Mouse (Mus musculus) heart, embryonic 14.5 days (tissue): ENCODE results near the gene Repin1. TPM values are rescaled to one million over a fixed set of nuclear protein-coding genes. Genes with fewer than 3 reads are reported as not detected.

Source experiments
- ATAC-seq: fragments of 200-750 bp; cut with Nextera tagmentation; 2 replicates; pipeline ENCODE4 v1.8.0; 2017; ENCODE audit warnings: low read depth, moderate TSS enrichment; ENCODE audit not compliant: insufficient number of reproducible peaks, insufficient read depth, low FRiP score
- H3K27ac ChIP-seq, 2 experiments: fragments of 200-500 bp in 1 of 2; fragments of 300-500 bp in 1 of 2; sonication (generic) in 1 of 2; replicated peaks in 1 of 2; 2 replicates each; pipeline ENCODE4 v1.5.1; 2012 to 2014; ENCODE audit warnings: low read depth in 2 of 2, low read length in 2 of 2, control low read depth in 1 of 2, mild to moderate bottlenecking in 1 of 2, mixed read lengths in 1 of 2; ENCODE audit not compliant: control insufficient read depth in 1 of 2, insufficient read depth in 1 of 2
- H3K27me3 ChIP-seq: fragments of 300-500 bp; sonication (generic); 2 replicates; pipeline ENCODE4 v1.6.1; 2014; ENCODE audit warnings: mild to moderate bottlenecking, low read length, control low read depth; ENCODE audit not compliant: control insufficient read depth, insufficient read depth
- H3K36me3 ChIP-seq: fragments of 300-500 bp; sonication (generic); 2 replicates; pipeline ENCODE4 v1.6.1; 2014; ENCODE audit warnings: mild to moderate bottlenecking, control low read depth, low read length, mixed read lengths; ENCODE audit not compliant: control insufficient read depth, insufficient read depth
- H3K4me1 ChIP-seq, 2 experiments: fragments of 200-500 bp in 1 of 2; fragments of 300-500 bp in 1 of 2; sonication (generic) in 1 of 2; 2 replicates each; pipeline ENCODE4 v1.6.1; 2012 to 2014; ENCODE audit warnings: low read length in 2 of 2, control low read depth in 1 of 2, mixed read lengths in 1 of 2; ENCODE audit not compliant: control insufficient read depth in 2 of 2, insufficient read depth in 2 of 2
- H3K4me2 ChIP-seq: fragments of 300-500 bp; sonication (generic); 2 replicates; pipeline ENCODE4 v1.6.1; 2014; ENCODE audit warnings: mild to moderate bottlenecking, low read length
- H3K4me3 ChIP-seq, 2 experiments: fragments of 200-500 bp in 1 of 2; fragments of 300-500 bp in 1 of 2; sonication (generic) in 1 of 2; 2 replicates each; pipeline ENCODE4 v1.5.1; 2012 to 2014; ENCODE audit warnings: low read length in 2 of 2, mild to moderate bottlenecking in 2 of 2, control low read depth in 1 of 2, low read depth in 1 of 2, moderate library complexity in 1 of 2; ENCODE audit not compliant: control insufficient read depth in 1 of 2, insufficient read depth in 1 of 2
- H3K9ac ChIP-seq: fragments of 300-500 bp; sonication (generic); 2 replicates; pipeline ENCODE4 v1.6.1; 2014; ENCODE audit warnings: mild to moderate bottlenecking, low read length
- H3K9me3 ChIP-seq: fragments of 300-500 bp; sonication (generic); 2 replicates; pipeline ENCODE4 v1.6.1; 2016; ENCODE audit warnings: low read length, control low read depth; ENCODE audit not compliant: control insufficient read depth
- WGBS: fragments of 180-500 bp; shearing (Covaris S2); extraction: QIAGEN DNeasy Blood & Tissue Kit; methylation state at CpG from one replicate; pipeline ENCODE4 v1.1.7; 2014; 5-methylcytosine and 5-hydroxymethylcytosine counted together
- polyA plus RNA-seq: library from polyadenylated mRNA; unstranded; fragments of >200 nt; fragmentation: Nextera tagmentation; extraction: Ambion mirVana; gene quantifications from 2 replicates; pipeline ENCODE4 v1.2.1, GENCODE M21; 2014

Repin1 gene
- polyA plus RNA-seq, 1 experiment from 2014 or later: 25.4 TPM

DNA sequence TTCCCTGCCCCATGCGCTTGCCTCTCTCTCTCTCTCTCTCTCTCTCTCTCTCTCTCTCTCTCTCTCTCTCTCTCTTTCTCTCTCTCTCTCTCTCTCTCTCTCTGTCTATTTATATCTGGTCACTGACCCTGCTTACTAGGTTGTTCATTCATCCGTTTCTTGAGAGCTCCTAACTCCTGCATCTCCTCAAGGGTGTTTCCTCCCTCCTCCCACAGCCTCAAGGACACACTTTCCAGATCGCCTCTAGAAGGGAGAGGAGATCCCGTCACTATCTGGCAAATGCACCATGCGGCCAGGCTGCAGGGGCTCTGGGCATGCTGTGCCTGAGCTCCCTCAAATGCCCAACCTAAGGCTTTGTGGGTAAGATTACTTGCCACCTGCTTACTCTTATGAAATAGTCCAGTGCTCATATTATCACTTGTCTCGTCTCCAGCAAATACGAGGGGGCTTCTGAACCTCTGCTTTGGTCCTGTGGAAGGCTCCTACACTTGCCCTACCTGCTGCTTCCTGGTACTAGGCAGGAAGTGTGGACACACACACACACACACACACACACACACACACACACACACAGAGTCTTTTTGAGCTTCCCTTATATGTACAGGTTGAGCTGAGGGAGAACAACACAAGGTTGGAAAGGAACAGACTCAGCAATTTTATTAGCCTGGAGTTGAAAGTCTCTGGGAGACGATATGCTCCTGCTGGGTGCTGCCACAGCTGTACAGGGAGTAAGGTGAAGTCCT lies 24.4 kb upstream of the Repin1 start:
- Histone ChIP-seq H3K4me2 (peak overlapping the region; percentile 52), H3K9me3 (no peaks in the 10 kb centered on the region)

DNA sequence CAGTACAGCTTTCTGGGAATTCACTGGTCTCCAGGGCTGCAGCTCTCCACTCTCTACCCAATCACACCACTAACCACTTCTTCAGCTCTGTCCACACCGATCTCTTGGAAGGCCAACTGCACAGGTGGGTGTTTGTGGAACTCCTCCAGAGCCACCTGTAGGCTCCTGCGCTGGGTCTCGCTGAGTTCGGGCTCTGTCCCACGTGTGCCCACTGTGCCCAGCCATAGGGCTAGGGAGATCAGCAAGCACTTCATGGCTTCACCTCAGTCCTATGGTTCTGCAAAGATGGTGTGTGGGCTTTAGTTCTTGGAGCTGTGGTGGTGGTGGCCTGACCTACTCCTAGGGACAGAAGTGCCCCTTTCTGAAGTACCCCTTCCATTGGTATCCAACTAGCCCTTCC lies 21.7 kb upstream of the Repin1 start:
- Histone ChIP-seq H3K27me3 (no peaks in the 10 kb centered on the region), H3K4me2 (peak overlapping the region; percentile 12; the same call in 1 of the 2 replicates), H3K36me3 (no peaks in the 10 kb centered on the region), H3K4me1 (peaks cover 36 to 41% of the 10 kb centered on the region in 2 experiments), H3K4me3 (peak overlapping the region in 1 of 2 experiments; percentile 11; a peak in 1 of 4 replicates), H3K9ac (no peak overlapping the region), H3K9me3 (no peaks in the 10 kb centered on the region), H3K27ac (peak overlapping the region; percentile 54 to 70; a peak in 3 of 4 replicates)
- WGBS: 84% methylated on average over 5 of the region's 5 CpGs
- no peak for ATAC-seq

More for the DNA sequence above, 24.4 kb upstream of the Repin1 start:
- no peak for ATAC-seq
- H3K27me3 ChIP-seq: no peaks in the 10 kb centered on the region
- peak overlapping the region; percentile 58 to 81 for H3K27ac ChIP-seq
- peak overlapping the region; percentile 51 for H3K9ac ChIP-seq
- 36% methylated on average over 8 of the region's 8 CpGs for WGBS
- peaks cover 6% of the 10 kb centered on the region for H3K36me3 ChIP-seq
- H3K4me3 ChIP-seq: peak overlapping the region in 1 of 2 experiments; percentile 2; a peak in 1 of 4 replicates
- peaks cover 46 to 56% of the 10 kb centered on the region in 2 experiments for H3K4me1 ChIP-seq

DNA sequence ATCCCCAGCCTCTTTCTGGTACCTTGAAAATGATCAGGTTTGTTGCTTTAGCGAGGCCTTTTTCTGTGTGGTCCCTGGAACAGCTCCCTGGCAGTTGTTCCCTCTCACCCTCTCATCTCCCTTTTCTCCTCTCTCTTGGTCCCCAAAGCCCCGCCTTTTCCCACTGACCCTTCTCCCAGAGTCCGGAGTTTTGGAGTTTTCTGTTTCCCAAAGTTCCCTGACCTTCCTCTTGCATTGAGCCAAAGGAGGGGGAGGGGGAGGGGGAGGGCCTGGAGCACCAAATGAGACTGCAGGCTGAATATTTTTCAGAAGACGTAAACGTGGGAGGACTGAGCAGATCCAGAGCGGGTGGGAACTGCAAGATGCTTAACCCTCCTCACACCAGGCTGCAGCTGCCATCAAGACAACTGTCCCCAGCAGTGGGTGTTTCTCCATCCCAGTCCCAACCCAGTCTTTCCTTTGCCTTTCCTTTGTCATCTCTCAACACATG lies 21.1 kb upstream of the Repin1 start, which contains the start of gene Rarres2:
Rarres2 (minus strand) TSS at position 218 of the 490 bp plus-strand sequence.
- peak within 1 kb of the TSS; percentile 38; the same call in 1 of the 2 replicates for H3K9ac ChIP-seq
- H3K4me2 ChIP-seq: peak within 1 kb of the TSS; percentile 12; the same call in 1 of the 2 replicates
- peak within 1 kb of the TSS; percentile 70 to 74 for H3K27ac ChIP-seq
- 20% methylated on average over 6 of the region's 6 CpGs for WGBS
- H3K27me3 ChIP-seq: no peaks in the 10 kb centered on the region
- no peak for ATAC-seq
- H3K4me3 ChIP-seq: peak within 1 kb of the TSS in 1 of 2 experiments; percentile 11; a peak in 1 of 4 replicates
- H3K4me1 ChIP-seq: peaks cover 36% of the 10 kb centered on the region in 2 experiments
- no peaks in the 10 kb centered on the region for H3K9me3 ChIP-seq
- no peaks in the 10 kb centered on the region for H3K36me3 ChIP-seq

DNA sequence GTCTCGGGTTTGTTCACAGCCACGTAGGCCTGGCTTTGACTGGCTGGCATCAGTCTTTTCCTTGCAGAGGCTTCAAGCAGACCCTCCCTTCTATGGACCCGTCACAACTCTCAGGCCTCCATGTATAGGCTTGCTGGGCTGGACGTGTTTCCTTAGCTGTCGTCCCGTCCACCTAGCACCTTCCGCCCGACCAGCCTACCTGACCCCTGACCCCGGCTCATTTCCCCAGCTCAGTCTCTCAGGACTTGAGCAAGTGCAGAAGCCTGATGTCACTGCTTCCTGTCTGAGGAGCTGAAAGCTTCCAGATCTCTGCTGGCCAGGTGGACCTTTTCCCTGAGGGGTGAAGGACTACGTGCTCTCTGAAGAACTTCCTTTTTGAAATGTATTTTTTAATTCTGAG lies 20.4 kb upstream of the Repin1 start:
- no peaks in the 10 kb centered on the region for H3K9me3 ChIP-seq
- peak overlapping the region; percentile 70 to 74 for H3K27ac ChIP-seq
- no peak overlapping the region for H3K4me3 ChIP-seq
- no peaks in the 10 kb centered on the region for H3K27me3 ChIP-seq
- 31% methylated on average over 10 of the region's 10 CpGs for WGBS
- ATAC-seq: peak; percentile 31; the same call in 1 of the 2 replicates
- no peak overlapping the region for H3K4me2 ChIP-seq
- H3K9ac ChIP-seq: peak overlapping the region; percentile 38; the same call in 1 of the 2 replicates
- H3K4me1 ChIP-seq: peaks cover 30 to 33% of the 10 kb centered on the region in 2 experiments
- H3K36me3 ChIP-seq: no peaks in the 10 kb centered on the region

- no peak for ATAC-seq
- Histone ChIP-seq H3K4me1 (peaks cover 27 to 28% of the 10 kb centered on the region in 2 experiments), H3K27ac (peak overlapping the region; percentile 41 to 58; a peak in 3 of 4 replicates), H3K9me3 (no peaks in the 10 kb centered on the region), H3K36me3 (no peaks in the 10 kb centered on the region), H3K27me3 (no peaks in the 10 kb centered on the region), H3K4me3 (no peak overlapping the region), H3K9ac (no peak overlapping the region), H3K4me2 (no peak overlapping the region)
- WGBS: 48% methylated on average over 3 of the region's 3 CpGs
Measured at GRCm38 (mm10) chr6:48573981-48574380, 19.7 kb upstream of the Repin1 start.

- H3K9ac ChIP-seq: no peak overlapping the region
- H3K4me2 ChIP-seq: peak overlapping the region; percentile 48; the same call in 1 of the 2 replicates
- no peak for ATAC-seq
- no peaks in the 10 kb centered on the region for H3K9me3 ChIP-seq
- peaks cover 20 to 30% of the 10 kb centered on the region in 2 experiments for H3K4me1 ChIP-seq
- WGBS: 48% methylated on average over 5 of the region's 5 CpGs
- peak overlapping the region; percentile 15 to 75; a peak in 2 of 4 replicates for H3K27ac ChIP-seq
- no peaks in the 10 kb centered on the region for H3K36me3 ChIP-seq
- H3K4me3 ChIP-seq: no peak overlapping the region
- H3K27me3 ChIP-seq: no peaks in the 10 kb centered on the region
Measured at GRCm38 (mm10) chr6:48578736-48579135, 14.9 kb upstream of the Repin1 start.

DNA sequence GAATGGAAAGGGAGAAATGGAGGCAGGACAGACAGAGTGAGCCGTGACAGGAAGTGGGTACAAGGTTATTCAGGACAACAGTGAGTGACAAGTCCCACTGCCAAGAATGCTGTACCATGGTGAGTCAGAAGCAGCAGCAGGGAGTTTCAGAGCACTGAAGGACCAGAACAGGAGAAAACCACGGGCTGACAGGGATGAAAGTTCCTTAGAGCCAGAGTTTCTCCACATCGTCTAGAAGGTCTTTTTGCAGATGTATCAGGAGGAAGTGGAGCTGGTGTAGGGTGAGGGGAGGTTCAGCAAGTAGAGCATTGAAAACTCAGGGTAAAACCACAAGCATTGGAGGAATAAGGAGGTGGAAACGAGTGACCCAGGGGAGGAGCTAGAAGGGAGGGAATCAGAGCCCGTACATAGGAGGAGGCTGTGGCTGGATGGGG lies 14.5 kb upstream of the Repin1 start:
- Histone ChIP-seq H3K27ac (peak overlapping the region; percentile 75), H3K9ac (peak overlapping the region; percentile 52), H3K36me3 (no peaks in the 10 kb centered on the region), H3K4me1 (peaks cover 16 to 30% of the 10 kb centered on the region in 2 experiments), H3K4me3 (no peak overlapping the region), H3K4me2 (peak overlapping the region; percentile 48), H3K9me3 (no peaks in the 10 kb centered on the region), H3K27me3 (no peaks in the 10 kb centered on the region)
- peak; percentile 57; the same call in 1 of the 2 replicates for ATAC-seq
- WGBS: 7% methylated on average over 5 of the region's 5 CpGs
